Mouse (Mus musculus) retina, adult 2 months (tissue): ENCODE measurements around the gene Usp45.
A peak's percentile ranks its signal among the peaks of the same experiment; 100 is the strongest.
"Not testable (repeated sequence)": the region's sequence is repeated elsewhere in the genome, so short reads cannot be mapped to it uniquely, and the experiment has no call there.

Source experiments
- DNase-seq: peaks from one replicate; pipeline ENCODE4 v3.0.0-alpha.2; 2012; ENCODE audit warnings: low read depth, low spot score

Usp45 gene

GRCm38 (mm10) chr4:21766863-21767304 is at the start of gene Usp45, which contains the start of gene Tstd3:
Usp45 (plus strand) TSS chr4:21767156.
Tstd3 (minus strand) TSS chr4:21767212.
- no peak for DNase-seq

- no peak for DNase-seq
Measured at GRCm38 (mm10) chr4:21722752-21723334, 44.1 kb upstream of the Usp45 start.

DNA sequence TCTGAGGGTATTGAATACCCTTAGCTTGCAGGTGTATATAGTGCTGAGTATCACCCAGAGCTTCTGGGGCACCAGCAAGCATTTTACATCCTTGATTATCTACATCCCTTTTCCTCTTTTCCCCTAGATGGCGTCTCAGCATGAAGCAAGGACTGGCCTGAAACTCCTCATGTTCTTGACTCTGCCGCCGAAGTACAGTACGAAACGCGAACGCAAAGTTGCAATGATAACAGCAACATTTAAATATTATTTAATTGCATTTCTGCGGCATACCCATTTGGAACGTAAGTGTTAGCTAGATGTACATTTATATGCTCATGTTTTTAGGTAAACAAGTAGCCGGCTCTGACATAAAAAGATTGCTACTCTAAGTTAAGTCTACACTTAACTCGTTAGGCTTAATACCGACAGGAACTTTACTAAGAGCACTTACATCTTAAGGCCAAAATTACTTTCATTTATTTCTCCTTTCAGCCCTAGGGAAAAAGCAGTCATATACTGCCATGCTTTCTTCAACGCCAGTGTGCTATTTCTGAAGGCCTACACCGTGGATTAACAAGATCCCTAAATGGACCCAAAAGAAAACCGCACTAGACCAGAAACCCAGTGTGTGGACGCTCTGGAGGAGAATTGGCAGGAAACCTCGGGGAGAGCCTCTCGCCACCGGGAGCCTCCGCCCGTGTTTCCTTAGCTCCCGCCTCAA is 39.9 kb upstream of the Usp45 start:
- peak; percentile 47 for DNase-seq

- peak; percentile 82 for DNase-seq
Measured at GRCm38 (mm10) chr4:21727615-21728165, 39.3 kb upstream of the Usp45 start, which contains the start of gene Ccnc. Ccnc (plus strand) TSS chr4:21727701.

GRCm38 (mm10) chr4:21739169-21739568 is 27.8 kb upstream of the Usp45 start:
- DNase-seq: no peak

DNA sequence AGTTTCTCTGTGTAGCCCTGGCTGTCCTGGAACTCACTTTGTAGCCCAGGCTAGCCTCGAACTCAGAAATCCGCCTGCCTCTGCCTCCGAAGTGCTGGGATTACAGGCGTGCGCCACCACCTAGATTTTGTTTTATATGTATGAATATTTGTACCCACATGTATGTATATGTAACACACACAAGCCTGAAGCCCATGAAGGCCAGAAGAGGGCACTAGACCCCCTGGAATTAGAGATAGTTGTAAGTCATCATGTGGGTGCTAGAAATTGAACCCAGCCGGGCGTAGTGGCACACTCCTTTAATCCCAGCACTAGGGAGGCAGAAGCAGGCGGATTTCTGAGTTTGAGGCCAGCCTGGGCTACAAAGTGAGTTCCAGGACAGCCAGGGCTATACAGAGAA is 22.8 kb upstream of the Usp45 start:
- not testable (repeated sequence) for DNase-seq

DNA sequence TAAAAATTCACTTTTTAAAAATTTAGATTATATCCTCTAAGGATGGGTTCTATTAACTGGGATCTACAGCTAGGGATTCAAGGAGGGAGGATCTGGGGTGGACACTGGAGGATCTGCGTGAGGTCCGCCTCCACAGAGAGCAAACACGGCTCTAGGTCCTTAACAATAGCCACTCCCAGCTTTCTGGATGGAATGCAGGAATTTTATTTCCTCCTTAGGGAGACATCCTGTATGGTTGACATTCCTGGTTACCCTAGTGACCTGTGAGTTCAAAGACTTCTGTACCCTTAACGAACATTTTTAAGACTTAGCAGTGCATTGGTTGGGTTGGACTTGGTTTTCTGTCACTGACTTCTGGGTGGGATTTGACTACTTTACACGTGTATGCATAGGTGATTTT is 21.2 kb upstream of the Usp45 start:
- no peak for DNase-seq

- no peak for DNase-seq
Measured at GRCm38 (mm10) chr4:21755123-21755789, 11.7 kb upstream of the Usp45 start.

- no peak for DNase-seq
Measured at GRCm38 (mm10) chr4:21758860-21759259, 8.1 kb upstream of the Usp45 start.

DNA sequence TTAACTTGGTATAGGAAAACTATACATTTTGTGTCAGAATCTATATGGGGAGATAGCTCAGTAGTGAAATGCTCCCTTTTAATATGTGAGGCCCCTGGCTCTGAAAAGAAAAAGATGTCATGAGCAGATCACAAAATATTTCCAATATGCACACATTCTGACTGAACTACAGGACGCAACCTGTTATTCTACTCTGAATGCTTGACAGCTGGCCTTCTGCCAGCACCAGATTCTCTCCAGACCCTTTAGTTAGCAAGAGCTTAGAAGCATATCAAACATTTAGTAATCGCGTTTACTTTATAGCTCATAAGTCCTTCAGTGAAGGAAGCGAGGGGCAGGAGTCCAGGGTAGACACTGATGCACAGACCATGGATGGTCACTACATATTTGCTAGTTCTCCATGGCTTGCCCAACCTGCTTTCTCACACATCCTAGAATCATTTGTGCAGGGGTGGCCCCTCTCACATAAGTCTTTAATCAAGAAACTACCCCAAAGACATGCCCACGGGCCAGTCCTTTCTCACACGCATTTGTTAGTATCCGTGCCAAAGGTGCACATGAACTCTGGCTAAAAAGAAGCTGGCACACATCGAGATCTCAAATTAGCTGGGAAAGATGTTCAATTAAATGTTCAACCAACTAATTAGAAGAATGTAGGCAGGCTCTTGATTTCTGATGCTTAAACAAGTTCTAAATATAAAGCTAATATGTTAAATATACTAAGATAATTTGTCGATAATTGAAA is 5.4 kb upstream of the Usp45 start:
- no peak for DNase-seq

- no peak for DNase-seq
Measured at GRCm38 (mm10) chr4:21763827-21764226, 3.1 kb upstream of the Usp45 start.

- no peak for DNase-seq
Measured at GRCm38 (mm10) chr4:21766171-21766862, 639 bp upstream of the Usp45 start.

DNA sequence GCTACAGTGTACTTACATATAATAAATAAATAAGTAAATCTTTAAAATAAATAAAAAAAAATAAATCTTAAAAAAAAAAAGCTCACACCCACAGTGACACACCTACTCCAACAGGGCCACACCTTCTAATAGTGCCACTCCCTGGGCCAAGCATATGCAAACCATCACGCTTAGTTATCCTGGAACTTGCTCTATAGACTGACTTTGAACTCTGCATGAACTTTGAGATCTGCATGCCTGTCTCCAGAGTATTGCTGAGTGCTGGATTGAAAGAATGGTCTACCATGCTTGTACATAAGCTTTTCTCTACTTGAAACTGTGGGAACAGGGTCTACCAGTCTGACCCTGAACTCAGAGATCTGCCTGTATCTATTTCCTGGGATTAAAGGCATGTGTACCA is 4.1 kb downstream of the Usp45 start:
- DNase-seq: no peak

DNA sequence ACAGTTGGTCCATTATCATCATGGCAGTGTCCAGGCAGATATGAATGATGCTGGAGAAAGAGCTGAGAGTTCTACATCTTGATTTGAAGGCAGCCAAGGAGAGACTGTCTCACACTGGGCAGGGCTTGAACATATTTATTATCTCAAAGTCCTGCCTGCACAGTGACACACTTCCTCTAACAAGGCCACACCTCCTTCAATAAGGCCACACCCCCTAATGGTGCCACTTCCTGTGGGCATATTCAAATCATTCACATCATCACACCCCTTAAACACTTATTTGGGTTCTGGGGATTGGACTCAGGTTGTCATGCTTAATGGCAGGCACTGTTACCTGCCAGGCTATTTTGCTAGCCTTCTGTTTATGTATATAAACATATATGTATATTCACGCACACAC is 5.3 kb downstream of the Usp45 start:
- DNase-seq: no peak

DNA sequence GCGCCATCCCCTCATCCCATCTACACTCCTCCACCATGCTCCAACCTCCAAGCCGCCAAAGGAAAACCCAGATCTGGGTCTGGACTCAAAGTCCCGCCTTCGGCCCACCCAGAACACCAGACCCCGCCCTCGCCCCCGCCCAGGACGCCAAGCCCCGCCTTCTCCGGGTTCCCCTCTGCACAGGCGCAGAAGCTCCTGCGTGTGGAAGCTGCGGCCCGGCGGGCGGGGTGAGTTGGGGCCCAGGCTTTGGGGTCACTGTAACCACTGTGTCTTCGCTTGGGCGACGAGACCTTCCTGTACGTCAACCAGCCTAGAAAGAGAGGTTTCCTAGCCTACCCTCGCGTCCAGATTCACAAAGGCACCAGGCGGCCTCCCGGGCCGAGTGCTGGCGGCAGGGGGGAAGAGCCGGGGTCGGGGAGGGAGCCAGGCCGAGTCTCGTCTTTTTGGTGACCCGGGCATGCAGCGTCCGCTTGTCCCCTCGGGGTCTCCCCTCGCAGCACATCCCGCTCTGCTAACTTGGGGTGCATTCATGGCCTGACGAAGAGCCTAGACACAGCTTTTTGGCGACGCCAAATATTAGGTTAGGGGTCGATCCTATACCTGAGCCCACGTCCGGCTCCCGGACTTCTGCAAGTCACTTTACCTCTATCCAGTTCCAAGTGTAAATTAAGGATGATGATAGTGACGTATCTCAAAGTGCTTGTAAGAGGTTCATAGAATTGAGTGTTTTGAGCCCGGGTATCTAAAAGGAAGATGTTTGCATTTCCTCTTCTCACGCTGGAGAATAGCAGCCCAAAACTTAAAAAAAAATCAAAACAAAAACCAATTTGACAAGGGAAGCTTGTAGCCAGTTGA is 9.4 kb downstream of the Usp45 start:
- DNase-seq: peak; percentile 78

GRCm38 (mm10) chr4:21776946-21777265 is 9.9 kb downstream of the Usp45 start:
- DNase-seq: no peak

DNA sequence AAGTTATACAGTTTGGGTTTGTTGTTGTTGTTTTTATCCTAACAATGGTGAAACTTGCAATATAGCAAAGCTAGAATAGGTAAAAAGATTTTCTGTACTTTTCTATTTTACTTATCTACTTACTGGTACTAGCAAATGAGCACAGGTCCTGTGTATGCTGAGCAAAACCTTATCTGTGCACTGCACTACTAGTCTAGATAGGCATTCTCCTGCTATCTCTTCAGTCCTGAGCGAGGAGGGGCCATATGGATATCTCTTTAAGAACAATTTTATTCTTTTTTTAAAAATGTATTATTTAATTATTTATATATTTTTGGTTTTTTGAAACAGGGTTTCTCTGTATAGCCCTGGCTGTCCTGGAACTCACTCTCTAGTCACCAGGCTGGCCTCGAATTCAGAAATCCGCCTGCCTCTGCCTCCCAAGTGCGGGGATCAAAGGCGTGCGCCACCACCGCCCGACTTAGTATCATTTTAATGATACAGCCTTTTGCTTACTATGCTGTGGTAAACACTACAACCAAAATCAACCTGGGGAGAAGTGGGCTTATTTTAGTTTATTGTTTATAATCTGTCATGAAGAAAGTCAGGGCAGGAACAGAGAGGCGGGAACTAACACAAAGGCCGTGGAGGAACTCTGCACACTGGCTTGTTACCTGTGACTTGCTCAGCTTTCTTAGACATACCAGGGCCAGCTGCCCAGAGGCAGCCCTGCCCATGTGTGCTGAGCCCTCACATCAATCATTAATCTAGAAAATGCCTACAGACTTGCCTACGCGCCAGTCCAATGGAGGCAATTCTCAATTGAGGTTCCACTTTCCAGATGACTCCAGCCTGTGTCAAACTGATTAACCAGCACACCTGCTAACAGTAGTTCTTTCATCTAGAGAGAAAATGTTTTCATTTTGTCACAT is 14.1 kb downstream of the Usp45 start:
- DNase-seq: no peak

DNA sequence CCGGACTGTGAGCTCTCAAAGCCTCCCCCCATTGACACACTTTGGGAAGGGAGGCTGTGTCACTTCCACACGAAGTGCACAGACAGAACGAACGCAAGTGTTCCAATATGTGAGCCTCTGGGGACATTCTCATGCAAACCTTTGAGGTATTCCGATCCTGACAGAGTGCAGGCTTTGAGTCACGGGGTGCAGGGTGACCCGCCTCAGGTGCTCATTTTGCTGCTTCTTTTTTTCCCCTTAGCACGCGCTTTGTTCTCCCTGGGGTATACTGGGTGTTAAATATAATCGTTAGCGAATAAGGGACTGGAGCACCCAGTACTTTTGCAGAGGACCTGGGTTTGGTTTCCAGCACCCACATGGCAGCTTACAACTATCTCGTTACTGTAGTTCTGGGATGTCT is 19.3 kb downstream of the Usp45 start:
- no peak for DNase-seq

DNA sequence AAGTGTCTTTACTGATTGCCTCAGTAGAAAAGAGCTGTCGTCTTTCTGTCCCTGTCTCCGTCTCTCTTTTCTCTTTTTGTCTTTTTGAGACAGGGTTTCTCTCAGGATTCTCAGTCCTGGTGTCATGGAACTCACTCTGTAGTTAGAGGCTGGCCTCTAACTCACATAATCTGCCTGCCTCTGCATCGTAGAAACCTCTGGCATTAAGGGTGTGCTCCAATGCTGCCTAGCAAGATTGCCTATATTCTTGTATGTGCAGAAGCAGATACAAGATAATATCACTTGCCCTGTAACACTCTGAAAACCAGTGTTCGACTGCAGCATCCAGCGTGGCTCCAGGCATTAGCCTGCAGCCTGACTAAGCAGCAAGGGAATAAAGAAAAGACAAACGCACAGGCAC is 21.9 kb downstream of the Usp45 start:
- no peak for DNase-seq
